Mouse (Mus musculus) Muller cell, postnatal 12 days (primary cell): Measurements from ENCODE around the gene Rbpj.

Source experiments
- DNase-seq: peaks from one replicate; pipeline ENCODE4 v3.0.0-alpha.2; 2015; ENCODE audit errors: inconsistent ontology term

Gene Rbpj

GRCm38 (mm10) chr5:53465883-53466282, at the start of gene Rbpj:
Rbpj (plus strand) TSS chr5:53466152.
- DNase-seq = no peak

- DNase-seq = peak; percentile 22
Measured at GRCm38 (mm10) chr5:53420777-53421176, 45.2 kb upstream of the Rbpj start.

GRCm38 (mm10) chr5:53421291-53421690, 44.7 kb upstream of the Rbpj start:
- DNase-seq = no peak

GRCm38 (mm10) chr5:53427411-53427810, 38.5 kb upstream of the Rbpj start:
- DNase-seq = peak; percentile 10

- peak; percentile 42 for DNase-seq
Measured at GRCm38 (mm10) chr5:53429683-53430477, 36.1 kb upstream of the Rbpj start.

GRCm38 (mm10) chr5:53432451-53432850, 33.5 kb upstream of the Rbpj start:
- no peak for DNase-seq

GRCm38 (mm10) chr5:53436905-53437632, 28.9 kb upstream of the Rbpj start:
- no peak for DNase-seq

- DNase-seq = no peak
Measured at GRCm38 (mm10) chr5:53437767-53438166, 28.2 kb upstream of the Rbpj start.

- no peak for DNase-seq
Measured at GRCm38 (mm10) chr5:53438268-53438667, 27.7 kb upstream of the Rbpj start.

- DNase-seq = no peak
Measured at GRCm38 (mm10) chr5:53439655-53440054, 26.3 kb upstream of the Rbpj start.

GRCm38 (mm10) chr5:53444030-53444429, 21.9 kb upstream of the Rbpj start:
- DNase-seq = peak; percentile 12

- no peak for DNase-seq
Measured at GRCm38 (mm10) chr5:53450945-53451344, 15.0 kb upstream of the Rbpj start.

- DNase-seq = no peak
Measured at GRCm38 (mm10) chr5:53451829-53452228, 14.1 kb upstream of the Rbpj start.

- no peak for DNase-seq
Measured at GRCm38 (mm10) chr5:53452920-53453319, 13.0 kb upstream of the Rbpj start.

GRCm38 (mm10) chr5:53454706-53455105, 11.2 kb upstream of the Rbpj start:
- DNase-seq = no peak

- DNase-seq = no peak
Measured at GRCm38 (mm10) chr5:53455459-53455858, 10.5 kb upstream of the Rbpj start.

GRCm38 (mm10) chr5:53460196-53460595, 5.8 kb upstream of the Rbpj start:
- no peak for DNase-seq

GRCm38 (mm10) chr5:53463098-53464018, 2.6 kb upstream of the Rbpj start:
- DNase-seq = no peak

- DNase-seq = no peak
Measured at GRCm38 (mm10) chr5:53466422-53467333, 726 bp downstream of the Rbpj start.

- DNase-seq = no peak
Measured at GRCm38 (mm10) chr5:53467602-53468001, 1.6 kb downstream of the Rbpj start.

GRCm38 (mm10) chr5:53468366-53468765, 2.4 kb downstream of the Rbpj start:
- DNase-seq = no peak
